Mouse (Mus musculus) duodenum, adult 2 months (tissue): ENCODE measurements around the gene Yju2. TPM values are rescaled to one million over a fixed set of nuclear protein-coding genes. Genes with fewer than 3 reads are reported as not detected.

Experiments
- polyA plus RNA-seq: library from polyadenylated mRNA; depleted of rRNA; stranded (reverse); fragments of >200 nt; gene quantifications from 2 replicates; pipeline ENCODE4 v1.2.3, GENCODE M21; 2012; ENCODE audit warnings: low replicate concordance; rRNA removed

The Yju2 gene
- 4.0 and 4.3 TPM in 2 replicates for polyA plus RNA-seq

DNA sequence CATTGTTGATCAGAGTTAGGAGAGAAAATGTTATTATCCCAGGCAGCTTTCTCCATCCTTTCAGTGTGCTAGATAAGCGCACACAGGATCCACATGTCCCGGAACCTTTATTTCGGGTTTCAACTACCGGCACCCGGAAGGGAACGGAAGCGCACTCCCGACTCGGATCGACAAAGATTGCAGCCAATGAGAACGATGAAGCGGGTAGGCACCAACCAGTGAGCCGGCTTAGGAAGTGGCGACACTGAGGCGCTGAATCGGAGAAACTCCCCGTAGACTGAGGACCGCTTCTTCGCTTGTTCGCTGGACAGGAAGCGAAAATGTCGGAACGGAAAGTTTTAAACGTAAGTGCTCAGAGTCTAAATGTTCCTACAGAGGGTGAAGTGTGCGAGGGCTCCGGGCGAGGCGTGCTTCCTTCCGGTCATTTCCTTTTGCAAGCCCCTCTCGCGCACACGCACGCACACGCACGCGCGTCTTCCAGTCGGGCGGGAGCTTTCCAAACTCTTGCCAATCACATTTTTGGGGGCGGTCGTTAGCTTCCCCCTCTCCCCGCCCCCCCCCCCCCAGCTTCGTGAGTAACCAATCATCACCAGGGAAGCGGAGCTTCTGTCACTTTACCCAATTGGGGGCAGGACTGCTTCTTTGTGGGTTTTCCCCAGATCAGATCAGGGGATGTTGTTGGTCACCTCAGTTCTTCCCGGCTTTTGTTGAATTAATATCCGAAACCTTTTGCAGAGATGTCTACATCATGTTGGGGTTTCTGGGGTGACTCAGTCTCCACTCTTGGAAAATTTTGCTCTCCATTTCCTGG lies at the start of gene Yju2:
Gene Yju2 (plus strand): TSS at position 182 of the 811 bp plus-strand sequence.

DNA sequence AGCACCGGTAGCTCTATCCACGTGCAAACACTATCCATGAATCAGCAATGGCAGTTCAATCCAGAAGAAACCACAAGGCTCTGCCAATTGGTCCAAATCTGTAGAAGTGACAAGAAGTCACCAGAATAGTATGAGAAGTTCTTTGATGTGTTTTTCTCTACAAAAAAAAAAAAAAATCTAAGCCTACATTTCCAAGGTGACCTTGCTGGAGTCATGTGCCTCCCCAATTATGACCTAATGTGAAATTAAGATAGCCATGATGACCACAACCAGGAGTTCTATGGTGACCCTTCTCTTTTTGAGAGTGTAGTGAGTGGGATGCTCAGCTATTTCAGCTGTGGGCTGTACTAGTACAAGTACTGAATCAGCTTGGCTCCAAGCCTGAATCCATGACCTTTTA lies 9.5 kb upstream of the Yju2 start, which contains the start of gene Zfp119b:
Gene Zfp119b (minus strand): TSS at position 101 of the 400 bp plus-strand sequence.

GRCm38 (mm10) chr17:55952447-55953027 lies 6.4 kb upstream of the Yju2 start, which contains the start of gene Ebi3:
TSS of gene Ebi3 (plus strand) at chr17:55952640.

DNA sequence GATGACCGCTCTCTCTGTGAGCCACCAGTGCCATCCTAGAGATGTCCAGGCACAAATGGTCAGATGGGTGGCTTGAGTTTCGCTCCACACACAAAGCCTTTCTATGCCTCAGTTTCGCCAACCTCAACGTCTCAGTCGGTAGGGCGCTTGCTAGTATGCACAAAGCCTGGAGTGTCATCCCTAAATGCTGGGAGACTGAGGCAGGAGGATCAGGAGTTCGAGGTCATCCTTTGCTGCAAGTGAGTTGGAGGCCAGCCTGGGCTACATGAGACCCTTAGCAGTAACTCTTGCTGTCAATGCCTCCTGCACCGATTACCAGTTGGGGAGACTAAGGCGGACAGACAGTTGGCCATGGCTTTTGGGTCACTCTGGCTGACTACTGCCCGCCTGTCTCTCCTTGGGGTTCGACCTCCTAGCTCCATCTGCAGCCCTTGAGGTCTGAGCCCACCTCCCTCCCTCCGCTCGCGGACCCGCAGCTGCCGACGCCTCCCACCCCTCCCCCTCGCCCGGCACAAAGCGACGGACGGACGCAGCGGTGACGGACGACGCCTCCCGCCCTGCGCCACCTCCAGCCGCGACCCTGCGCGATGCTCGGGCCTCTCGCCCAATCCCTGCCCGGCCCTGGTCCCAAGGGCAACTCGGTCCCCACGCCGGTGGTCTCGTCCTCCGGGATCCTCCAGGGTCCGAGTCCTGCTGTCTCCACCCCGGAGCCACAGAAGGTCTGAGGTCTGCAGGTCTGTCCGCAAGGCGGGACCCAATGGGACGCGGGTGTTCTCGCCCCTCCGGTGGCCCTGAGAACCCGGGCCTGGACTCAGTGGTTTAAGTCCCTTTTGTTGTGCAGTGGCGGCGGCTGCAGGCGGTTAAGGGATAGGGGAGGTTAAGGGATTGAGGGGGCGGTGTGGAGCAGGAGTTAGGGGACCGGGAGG lies 11.3 kb downstream of the Yju2 start, which contains the start of gene Shd:
Gene Shd (plus strand): TSS at position 502 of the 926 bp plus-strand sequence.

GRCm38 (mm10) chr17:55986030-55986961 lies 27.4 kb downstream of the Yju2 start, which contains the start of gene Fsd1:
TSS of gene Fsd1 (plus strand) at chr17:55986509.

GRCm38 (mm10) chr17:56005415-56006061 lies 46.6 kb downstream of the Yju2 start, which contains the start of the genes Stap2 and Mpnd:
TSS of gene Stap2 (minus strand) at chr17:56005584.
TSS of gene Mpnd (plus strand) at chr17:56005711.

Other genes with a start within 250 kb of the Yju2 start
- gene Pot1b, start 246.5 kb upstream of the Yju2 start, polyA plus RNA-seq: 0.14 and 0.64 TPM in 2 replicates
- 0.23 and 0.41 TPM in 2 replicates for gene Adgre4, start 209.1 kb upstream of the Yju2 start, polyA plus RNA-seq
- gene Zfp119a, start 80.2 kb upstream of the Yju2 start, polyA plus RNA-seq: not detected in 2 replicates
- gene Zfp959, start 67.0 kb upstream of the Yju2 start, polyA plus RNA-seq: 0.09 and 0.28 TPM in 2 replicates
- gene Zfp119b, start 9.6 kb upstream of the Yju2 start, polyA plus RNA-seq: 0.12 TPM in 1 of 2 replicates, not detected in the other
- gene Ebi3, start 6.5 kb upstream of the Yju2 start, polyA plus RNA-seq: 6.0 and 12.4 TPM in 2 replicates
- 1.9 and 3.2 TPM in 2 replicates for gene Shd, start 11.4 kb downstream of the Yju2 start, polyA plus RNA-seq
- 1.6 and 1.7 TPM in 2 replicates for gene Fsd1, start 27.4 kb downstream of the Yju2 start, polyA plus RNA-seq
- 96.5 and 192 TPM in 2 replicates for gene Stap2, start 46.5 kb downstream of the Yju2 start, polyA plus RNA-seq
- 166 and 484 TPM in 2 replicates for gene Mpnd, start 46.6 kb downstream of the Yju2 start, polyA plus RNA-seq
- 73.4 and 86.3 TPM in 2 replicates for gene Sh3gl1, start 77.5 kb downstream of the Yju2 start, polyA plus RNA-seq
- 2.9 and 3.3 TPM in 2 replicates for gene Chaf1a, start 81.3 kb downstream of the Yju2 start, polyA plus RNA-seq
- 47.8 and 66.0 TPM in 2 replicates for gene Ubxn6, start 115.9 kb downstream of the Yju2 start, polyA plus RNA-seq
- 17.7 and 37.4 TPM in 2 replicates for gene Hdgfl2, start 120.5 kb downstream of the Yju2 start, polyA plus RNA-seq
- gene Plin4, start 150.7 kb downstream of the Yju2 start, polyA plus RNA-seq: 5.8 and 9.5 TPM in 2 replicates
- gene Plin5, start 158.5 kb downstream of the Yju2 start, polyA plus RNA-seq: 0.37 and 0.41 TPM in 2 replicates
- gene Lrg1, start 162.9 kb downstream of the Yju2 start, polyA plus RNA-seq: 22.8 and 28.2 TPM in 2 replicates
- 7.6 and 19.5 TPM in 2 replicates for gene Sema6b, start 181.2 kb downstream of the Yju2 start, polyA plus RNA-seq
- 5.9 and 6.6 TPM in 2 replicates for gene Tnfaip8l1, start 203.4 kb downstream of the Yju2 start, polyA plus RNA-seq
- gene Mydgf, start 224.8 kb downstream of the Yju2 start, polyA plus RNA-seq: 97.9 and 103 TPM in 2 replicates